Mouse (Mus musculus) lung, adult 2 months (tissue): ENCODE measurements around the gene Sntg2.

Experiments
- CTCF ChIP-seq: fragments of 200-500 bp; IDR thresholded peaks from 2 replicates; pipeline ENCODE4 v1.5.1; 2011; ENCODE audit warnings: mild to moderate bottlenecking, low read length, control low read depth; ENCODE audit not compliant: insufficient read depth
- POLR2A ChIP-seq: fragments of 200-500 bp; IDR thresholded peaks from 2 replicates; pipeline ENCODE4 v1.6.1; 2011; ENCODE audit warnings: low read depth, mild to moderate bottlenecking, control low read depth, low read length, borderline replicate concordance; ENCODE audit errors: extremely low read depth

DNA sequence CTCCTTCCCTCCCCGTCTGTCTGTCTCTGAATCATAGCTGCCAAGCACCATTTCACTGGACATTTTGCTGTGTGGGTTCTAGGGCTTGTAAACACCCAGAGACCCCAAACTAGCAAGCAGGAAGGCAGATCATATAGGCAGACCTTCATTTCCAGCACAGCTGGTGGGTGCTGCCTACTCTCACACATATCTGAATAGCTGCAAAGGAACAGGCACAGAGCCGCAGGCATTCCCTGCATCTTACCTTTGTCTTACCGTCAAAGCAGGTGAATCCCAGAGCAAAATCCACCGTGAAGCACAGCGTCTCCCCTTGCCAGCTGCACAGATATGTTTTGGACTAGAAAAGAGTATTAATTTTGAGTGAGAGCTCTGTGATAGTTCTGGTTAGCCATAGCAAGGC lies 172.1 kb downstream of the Sntg2 start:
- TF ChIP-seq CTCF (no peak), POLR2A (no peak)
